Mouse (Mus musculus): ENCODE measurements around the gene Stac2. TPM values are rescaled to one million over a fixed set of nuclear protein-coding genes. Genes with fewer than 3 reads are reported as not detected.

Stac2 gene
- 0.65 and 0.67 TPM in 2 replicates for polyA plus RNA-seq (2016; fragmentation: Nextera tagmentation; extraction: Ambion mirVana)

GRCm38 (mm10) chr11:98052989-98053834 is at the start of gene Stac2:
TSS of gene Stac2 (minus strand) at chr11:98053462.
- peak within 1 kb of the TSS; percentile 44 for H3K4me3 ChIP-seq
- peak within 1 kb of the TSS; percentile 76 for H3K4me2 ChIP-seq (replicated peaks)
- H3K27ac ChIP-seq, result no peak within 1 kb of the TSS
- no peaks in the 10 kb centered on the region for H3K9me3 ChIP-seq
- WGBS, result 3% methylated on average over 43 of the region's 48 CpGs
- H3K9ac ChIP-seq, result peak within 1 kb of the TSS; percentile 25
- ATAC-seq (ENCODE audit: insufficient number of reproducible peaks, insufficient read depth, low FRiP score, low TSS enrichment), result peak; percentile 86
- H3K27me3 ChIP-seq, result peaks cover 64% of the 10 kb centered on the region
- peaks cover 21% of the 10 kb centered on the region for H3K4me1 ChIP-seq
- no peaks in the 10 kb centered on the region for H3K36me3 ChIP-seq

GRCm38 (mm10) chr11:98101332-98101731 is 48.1 kb upstream of the Stac2 start:
- Histone ChIP-seq H3K36me3 (peaks cover 73% of the 10 kb centered on the region), H3K27me3 (no peaks in the 10 kb centered on the region), H3K9me3 (no peaks in the 10 kb centered on the region), H3K4me1 (no peaks in the 10 kb centered on the region), H3K9ac (no peak overlapping the region), H3K4me2 (replicated peaks) (no peak overlapping the region), H3K4me3 (no peak overlapping the region), H3K27ac (no peak overlapping the region)
- no peak for ATAC-seq (ENCODE audit: insufficient number of reproducible peaks, insufficient read depth, low FRiP score, low TSS enrichment)
- WGBS, result 90% methylated on average over 3 of the region's 3 CpGs

- H3K27me3 ChIP-seq, result no peaks in the 10 kb centered on the region
- no peak overlapping the region for H3K27ac ChIP-seq
- ATAC-seq (ENCODE audit: insufficient number of reproducible peaks, insufficient read depth, low FRiP score, low TSS enrichment), result no peak
- H3K9me3 ChIP-seq, result no peaks in the 10 kb centered on the region
- WGBS, result 93% methylated on average over 9 of the region's 9 CpGs
- no peak overlapping the region for H3K9ac ChIP-seq
- H3K36me3 ChIP-seq, result peaks cover 55% of the 10 kb centered on the region
- no peak overlapping the region for H3K4me2 ChIP-seq (replicated peaks)
- H3K4me1 ChIP-seq, result peaks cover 6% of the 10 kb centered on the region; the same call in 1 of the 2 replicates
- no peak overlapping the region for H3K4me3 ChIP-seq
Observed at GRCm38 (mm10) chr11:98090583-98090982, 37.3 kb upstream of the Stac2 start.

- Histone ChIP-seq H3K9me3 (no peaks in the 10 kb centered on the region), H3K4me2 (replicated peaks) (no peak overlapping the region), H3K4me3 (no peak overlapping the region), H3K36me3 (peaks cover 43% of the 10 kb centered on the region), H3K4me1 (peaks cover 6% of the 10 kb centered on the region; the same call in 1 of the 2 replicates), H3K9ac (no peak overlapping the region), H3K27me3 (no peaks in the 10 kb centered on the region), H3K27ac (peak overlapping the region; percentile 46; the same call in 1 of the 2 replicates)
- no peak for ATAC-seq (ENCODE audit: insufficient number of reproducible peaks, insufficient read depth, low FRiP score, low TSS enrichment)
- 36% methylated on average over 7 of the region's 7 CpGs for WGBS
Observed at GRCm38 (mm10) chr11:98088224-98088623, 35.0 kb upstream of the Stac2 start.

- Histone ChIP-seq H3K9me3 (no peaks in the 10 kb centered on the region), H3K36me3 (peaks cover 34% of the 10 kb centered on the region), H3K9ac (no peak overlapping the region), H3K27ac (no peak overlapping the region), H3K4me2 (replicated peaks) (no peak overlapping the region), H3K4me1 (peaks cover 6% of the 10 kb centered on the region; the same call in 1 of the 2 replicates), H3K27me3 (no peaks in the 10 kb centered on the region), H3K4me3 (no peak overlapping the region)
- no peak for ATAC-seq (ENCODE audit: insufficient number of reproducible peaks, insufficient read depth, low FRiP score, low TSS enrichment)
- 75% methylated on average over 7 of the region's 7 CpGs for WGBS
Observed at GRCm38 (mm10) chr11:98086574-98086973, 33.3 kb upstream of the Stac2 start.

DNA sequence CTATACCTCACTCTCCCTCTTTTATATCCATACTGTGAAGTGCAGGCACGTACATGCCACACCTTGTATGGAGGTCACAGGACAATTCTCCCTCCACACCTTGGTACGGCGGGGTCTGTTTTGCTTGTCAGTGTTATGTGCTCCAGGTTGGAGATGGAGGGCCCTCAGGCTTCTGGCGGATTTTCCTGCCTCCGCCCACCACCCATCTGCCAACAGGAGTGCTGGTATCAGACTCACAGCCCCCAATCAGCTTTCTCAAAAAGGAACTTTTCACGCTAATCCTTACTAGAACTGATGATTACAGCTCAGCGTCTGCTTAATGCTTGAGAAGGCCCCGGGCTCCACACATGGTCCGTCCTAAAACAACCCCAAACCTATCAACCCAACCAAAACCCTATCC is 32.9 kb upstream of the Stac2 start:
- Histone ChIP-seq H3K27ac (no peak overlapping the region), H3K4me2 (replicated peaks) (no peak overlapping the region), H3K9ac (no peak overlapping the region), H3K27me3 (no peaks in the 10 kb centered on the region), H3K36me3 (peaks cover 33% of the 10 kb centered on the region), H3K4me1 (peaks cover 6% of the 10 kb centered on the region; the same call in 1 of the 2 replicates), H3K9me3 (no peaks in the 10 kb centered on the region), H3K4me3 (no peak overlapping the region)
- ATAC-seq (ENCODE audit: insufficient number of reproducible peaks, insufficient read depth, low FRiP score, low TSS enrichment), result no peak
- 91% methylated on average over 9 of the region's 9 CpGs for WGBS

DNA sequence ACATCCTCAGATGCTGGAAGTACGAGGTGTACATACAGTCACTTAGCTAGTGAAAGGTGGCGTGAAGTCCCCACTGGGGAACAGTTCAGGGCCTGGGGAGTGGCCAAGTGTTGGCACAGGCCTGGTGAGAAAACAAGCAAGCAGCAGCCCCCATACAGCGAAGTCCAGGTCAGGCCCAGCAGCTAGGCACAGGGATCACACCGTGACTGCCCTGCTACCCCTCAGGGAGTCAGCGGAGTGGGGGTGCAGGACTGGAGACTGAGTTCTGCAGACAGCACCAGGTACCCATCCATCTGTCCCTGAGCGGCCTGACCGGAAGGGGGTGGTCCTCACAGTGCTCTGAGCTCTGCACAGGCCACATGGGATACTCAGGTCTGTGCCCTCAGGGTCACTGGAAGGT is 29.5 kb upstream of the Stac2 start:
- H3K4me1 ChIP-seq, result no peaks in the 10 kb centered on the region
- no peaks in the 10 kb centered on the region for H3K27me3 ChIP-seq
- H3K4me3 ChIP-seq, result no peak overlapping the region
- ATAC-seq (ENCODE audit: insufficient number of reproducible peaks, insufficient read depth, low FRiP score, low TSS enrichment), result no peak
- no peaks in the 10 kb centered on the region for H3K9me3 ChIP-seq
- no peak overlapping the region for H3K9ac ChIP-seq
- 74% methylated on average over 7 of the region's 7 CpGs for whole genome bisulfite sequencing
- peaks cover 12% of the 10 kb centered on the region; the same call in 1 of the 2 replicates for H3K36me3 ChIP-seq
- no peak overlapping the region for H3K4me2 ChIP-seq (replicated peaks)
- H3K27ac ChIP-seq, result no peak overlapping the region

DNA sequence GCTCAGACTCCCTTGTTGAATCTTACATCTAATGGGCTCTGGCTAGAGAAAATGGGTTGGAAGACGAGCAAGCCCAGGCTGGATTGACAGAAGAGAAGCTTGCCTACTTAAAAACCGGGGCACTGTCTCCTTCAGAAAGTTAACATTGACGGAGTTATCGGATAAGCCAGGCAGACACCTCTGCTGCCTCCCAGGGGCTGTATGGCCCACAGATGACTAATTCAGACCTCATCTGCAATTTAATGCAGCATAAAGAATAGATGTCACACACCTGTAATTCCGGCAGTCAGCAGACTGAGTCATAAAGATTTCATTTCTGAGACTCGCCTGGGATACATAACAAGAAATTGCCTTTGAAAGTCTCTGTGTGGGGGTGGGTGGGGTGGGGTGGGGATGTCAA is 27.2 kb upstream of the Stac2 start:
- no peak for ATAC-seq (ENCODE audit: insufficient number of reproducible peaks, insufficient read depth, low FRiP score, low TSS enrichment)
- Histone ChIP-seq H3K9ac (no peak overlapping the region), H3K36me3 (peaks cover 7% of the 10 kb centered on the region; the same call in 1 of the 2 replicates)

DNA sequence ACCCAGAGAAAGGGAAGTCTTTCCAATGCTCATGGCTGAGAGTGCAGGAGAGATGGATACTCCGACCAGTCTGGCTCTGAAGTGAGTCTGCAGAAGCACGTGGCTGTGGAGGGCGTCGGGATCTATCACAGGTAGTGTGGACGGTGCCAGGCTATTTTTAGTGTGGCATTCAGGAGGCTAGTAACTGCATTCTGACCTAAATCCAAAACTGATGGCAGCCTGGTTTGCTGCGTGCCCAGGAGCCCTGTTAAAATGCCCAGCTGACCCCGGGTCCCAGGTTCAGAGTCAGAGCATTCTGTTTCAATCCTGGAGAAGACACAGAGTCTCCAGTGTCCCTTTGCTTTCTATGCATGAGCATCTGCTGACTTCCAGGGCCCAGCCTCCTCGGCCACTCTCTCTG is 23.8 kb upstream of the Stac2 start:
- no peaks in the 10 kb centered on the region for H3K9me3 ChIP-seq
- no peaks in the 10 kb centered on the region for H3K4me1 ChIP-seq
- ATAC-seq (ENCODE audit: insufficient number of reproducible peaks, insufficient read depth, low FRiP score, low TSS enrichment), result no peak
- no peak overlapping the region for H3K9ac ChIP-seq
- no peak overlapping the region for H3K27ac ChIP-seq
- no peak overlapping the region for H3K4me3 ChIP-seq
- H3K36me3 ChIP-seq, result 0 out of 2 replicates have a peak, but pooled peaks cover 3% of the 10 kb centered on the region
- no peak overlapping the region for H3K4me2 ChIP-seq (replicated peaks)
- 80% methylated on average over 8 of the region's 8 CpGs for whole genome bisulfite sequencing
- no peaks in the 10 kb centered on the region for H3K27me3 ChIP-seq

More for the DNA sequence above, 27.2 kb upstream of the Stac2 start:
- 88% methylated on average over 6 of the region's 6 CpGs for WGBS
- Histone ChIP-seq H3K4me2 (replicated peaks) (no peak overlapping the region), H3K9me3 (no peaks in the 10 kb centered on the region), H3K4me3 (no peak overlapping the region), H3K27me3 (no peaks in the 10 kb centered on the region), H3K4me1 (no peaks in the 10 kb centered on the region), H3K27ac (no peak overlapping the region)

DNA sequence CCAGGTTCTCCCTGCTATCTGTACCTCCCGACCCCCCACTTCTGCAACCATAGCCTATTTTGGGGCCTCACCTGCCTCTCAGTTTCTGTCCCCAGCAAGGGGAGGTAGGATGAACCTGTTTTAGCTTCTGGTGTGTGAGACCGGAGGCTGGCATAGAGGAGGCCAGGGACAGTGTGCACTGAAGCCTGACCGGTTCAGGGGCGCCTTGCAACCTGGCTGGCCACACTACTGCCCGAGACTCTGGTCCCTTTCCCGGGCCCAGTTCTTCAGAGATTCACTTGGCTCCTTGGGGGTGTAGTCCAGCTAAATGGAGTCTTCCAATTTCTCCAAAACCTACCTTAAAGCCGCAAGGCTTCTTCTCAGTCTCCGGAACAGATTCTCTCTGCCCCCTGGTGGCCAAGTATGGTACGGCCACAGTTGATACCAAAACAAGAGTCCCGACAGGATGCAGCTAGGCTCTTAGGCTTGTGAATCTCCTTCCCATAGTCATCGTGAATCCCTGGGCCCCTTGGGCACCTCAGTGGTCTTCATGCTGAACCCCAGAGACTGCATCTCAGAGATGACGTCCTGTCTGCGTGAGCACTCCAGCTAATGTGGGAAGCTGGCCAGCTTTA is 22.0 kb upstream of the Stac2 start:
- H3K4me3 ChIP-seq, result no peak overlapping the region
- no peak overlapping the region for H3K27ac ChIP-seq
- WGBS, result 20% methylated on average over 13 of the region's 13 CpGs
- no peaks in the 10 kb centered on the region for H3K9me3 ChIP-seq
- H3K36me3 ChIP-seq, result no peaks in the 10 kb centered on the region
- H3K27me3 ChIP-seq, result no peaks in the 10 kb centered on the region
- ATAC-seq (ENCODE audit: insufficient number of reproducible peaks, insufficient read depth, low FRiP score, low TSS enrichment), result no peak
- no peak overlapping the region for H3K9ac ChIP-seq
- no peak overlapping the region for H3K4me2 ChIP-seq (replicated peaks)
- H3K4me1 ChIP-seq, result no peaks in the 10 kb centered on the region

DNA sequence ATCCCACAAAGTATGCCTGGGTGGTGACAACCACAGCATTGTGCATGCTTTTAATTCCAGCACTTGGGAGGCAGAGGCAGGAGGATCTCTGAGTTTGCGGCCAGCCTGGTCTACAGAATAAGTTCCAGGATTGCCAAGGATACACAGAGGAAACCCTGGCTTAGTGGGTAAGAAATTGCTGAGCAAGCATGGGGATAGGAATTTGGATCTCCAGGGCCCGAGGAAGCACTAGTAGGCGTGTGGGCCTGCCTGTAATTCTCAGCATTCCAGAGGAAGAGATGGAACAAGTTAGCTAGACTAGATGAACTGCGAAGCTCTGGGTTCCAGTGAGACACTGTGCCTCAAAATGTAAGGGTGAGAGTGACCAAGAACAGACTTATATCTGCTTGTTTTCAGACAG is 20.2 kb upstream of the Stac2 start:
- H3K9ac ChIP-seq, result no peak overlapping the region
- no peak overlapping the region for H3K4me3 ChIP-seq
- no peak overlapping the region for H3K27ac ChIP-seq
- H3K4me2 ChIP-seq (replicated peaks), result no peak overlapping the region
- 88% methylated on average over 4 of the region's 4 CpGs for WGBS
- no peaks in the 10 kb centered on the region for H3K27me3 ChIP-seq
- no peaks in the 10 kb centered on the region for H3K4me1 ChIP-seq
- H3K9me3 ChIP-seq, result no peaks in the 10 kb centered on the region
- no peak for ATAC-seq (ENCODE audit: insufficient number of reproducible peaks, insufficient read depth, low FRiP score, low TSS enrichment)
- no peaks in the 10 kb centered on the region for H3K36me3 ChIP-seq

GRCm38 (mm10) chr11:98067255-98067654 is 14.0 kb upstream of the Stac2 start:
- Histone ChIP-seq H3K4me1 (no peaks in the 10 kb centered on the region), H3K36me3 (no peaks in the 10 kb centered on the region), H3K9me3 (0 out of 2 replicates have a peak, but pooled peaks cover 3% of the 10 kb centered on the region), H3K27ac (no peak overlapping the region), H3K9ac (no peak overlapping the region), H3K4me2 (replicated peaks) (no peak overlapping the region), H3K27me3 (no peaks in the 10 kb centered on the region), H3K4me3 (no peak overlapping the region)
- no peak for ATAC-seq (ENCODE audit: insufficient number of reproducible peaks, insufficient read depth, low FRiP score, low TSS enrichment)
- 96% methylated on average over 21 of the region's 21 CpGs for WGBS

Data from embryonic facial prominence, embryonic 12.5 days (tissue).